Mouse (Mus musculus): Measurements from ENCODE around the gene Ankrd55. TPM values are rescaled to one million over a fixed set of nuclear protein-coding genes. Genes with fewer than 3 reads are reported as not detected.

Gene Ankrd55
- polyA plus RNA-seq, 1 experiment, result 0.74 TPM

DNA sequence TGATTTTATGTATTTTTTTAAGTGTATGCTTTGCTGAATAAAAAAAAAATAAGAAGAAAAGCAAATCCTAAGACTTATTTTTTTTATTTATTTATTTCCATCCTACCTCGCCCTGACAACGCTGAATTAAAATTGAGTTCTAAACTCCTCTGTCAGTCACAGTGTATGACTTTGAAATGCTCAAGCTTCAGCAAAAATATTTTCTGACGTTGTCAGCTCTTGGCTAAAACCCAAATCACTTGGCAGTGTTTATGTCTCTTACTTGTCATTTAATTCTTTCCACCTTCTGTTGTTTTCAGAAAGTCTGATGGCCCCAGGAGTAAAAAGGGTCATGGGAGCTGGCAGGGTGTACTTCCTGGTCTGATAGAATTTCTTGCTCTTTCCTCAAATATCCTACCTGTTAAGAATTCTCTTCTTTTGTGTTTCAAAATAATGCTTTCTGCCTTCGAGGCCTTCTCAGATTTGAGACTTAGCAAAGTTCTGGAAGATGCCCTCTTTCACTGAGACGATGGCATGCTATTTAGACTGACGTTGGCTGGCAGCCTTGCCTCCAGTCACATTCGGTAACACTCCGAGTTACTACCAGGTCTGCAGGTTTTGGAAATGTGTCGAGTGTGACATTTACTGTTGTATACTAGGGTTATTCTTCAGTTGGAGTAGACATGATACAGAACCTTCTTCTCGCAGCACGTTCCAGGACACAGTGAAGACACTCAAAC lies 95.8 kb downstream of the Ankrd55 start:
- DNase-seq (ENCODE audit: low read depth in 1 of 2, low spot score in 2 of 2), result no peak
- Histone ChIP-seq H3K27me3 (ENCODE audit: control insufficient read depth, insufficient read depth, low read length) (no peaks in the 10 kb centered on the region), H3K4me3 (ENCODE audit: extremely low read depth, insufficient read depth, insufficient read length) (no peak overlapping the region), H3K4me1 (ENCODE audit: control insufficient read depth, insufficient read depth, insufficient read length) (peaks cover 11% of the 10 kb centered on the region; the same call in 1 of the 2 replicates), H3K36me3 (ENCODE audit: control insufficient read depth, insufficient read depth, low read length) (no peaks in the 10 kb centered on the region), H3K27ac (ENCODE audit: insufficient read depth, low read length) (no peak overlapping the region)
- TF ChIP-seq POLR2A (IDR thresholded peaks at IDR 0.05; ENCODE audit: low read depth, low read length) (no peak), CTCF (IDR thresholded peaks at IDR 0.05; ENCODE audit: extremely low read depth, insufficient read depth, insufficient read length, insufficient replicate concordance) (no peak)
- 82% methylated on average over 11 of the region's 11 CpGs for WGBS

DNA sequence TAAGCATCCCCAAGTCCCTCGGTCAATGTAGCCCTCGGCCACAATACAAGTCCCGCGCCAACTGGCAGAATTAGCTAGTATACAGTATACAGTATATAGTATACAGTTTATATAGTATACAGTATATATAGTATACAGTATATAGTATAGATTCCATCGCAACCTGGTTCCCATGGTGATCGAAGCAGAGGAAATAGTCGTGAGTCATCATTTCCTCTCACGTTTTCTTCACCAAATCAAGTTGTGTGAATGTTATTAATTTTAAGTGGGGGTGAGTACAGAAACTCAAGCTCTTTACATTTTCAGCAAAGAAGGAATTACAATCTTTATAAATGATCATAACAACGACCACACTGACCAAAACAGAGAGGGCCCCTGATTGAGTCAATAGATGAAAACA lies 96.8 kb downstream of the Ankrd55 start:
- H3K4me1 ChIP-seq (ENCODE audit: control insufficient read depth, insufficient read depth, insufficient read length), result peaks cover 11% of the 10 kb centered on the region; the same call in 1 of the 2 replicates
- H3K4me3 ChIP-seq (ENCODE audit: extremely low read depth, insufficient read depth, insufficient read length), result no peak overlapping the region
- H3K27ac ChIP-seq (ENCODE audit: insufficient read depth, low read length), result no peak overlapping the region
- H3K36me3 ChIP-seq (ENCODE audit: control insufficient read depth, insufficient read depth, low read length), result no peaks in the 10 kb centered on the region
- DNase-seq (ENCODE audit: low read depth in 1 of 2, low spot score in 2 of 2), result no peak
- no peaks in the 10 kb centered on the region for H3K27me3 ChIP-seq (ENCODE audit: control insufficient read depth, insufficient read depth, low read length)
- TF ChIP-seq CTCF (IDR thresholded peaks at IDR 0.05; ENCODE audit: extremely low read depth, insufficient read depth, insufficient read length, insufficient replicate concordance) (no peak), POLR2A (IDR thresholded peaks at IDR 0.05; ENCODE audit: low read depth, low read length) (no peak)
- WGBS, result 71% methylated on average over 9 of the region's 9 CpGs

DNA sequence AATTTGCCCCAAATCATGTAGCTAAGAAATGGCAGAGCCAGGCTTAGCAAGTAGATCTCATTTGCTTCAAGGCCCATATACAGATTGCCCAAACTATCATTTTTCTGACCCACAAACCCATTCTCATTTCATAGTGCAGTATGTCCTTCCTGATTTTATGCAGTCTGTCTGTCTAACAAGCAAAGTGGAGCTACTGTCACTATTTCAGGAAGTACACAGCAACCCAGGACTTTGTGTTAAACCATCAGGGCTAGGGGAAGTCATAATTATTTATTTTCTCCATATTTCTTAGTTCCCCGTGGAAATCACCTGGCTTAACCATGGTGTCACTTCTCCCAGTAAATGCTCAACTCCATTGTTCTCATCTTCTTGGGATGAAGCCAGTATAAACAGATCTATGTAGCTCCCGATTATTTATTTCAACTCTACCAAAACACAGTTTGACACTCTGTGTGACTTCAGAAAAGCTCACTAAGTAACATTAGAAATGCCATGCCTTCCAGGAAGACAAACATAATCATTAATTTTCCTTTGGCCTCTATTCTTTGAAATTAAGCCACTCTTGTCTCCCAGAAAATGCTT lies 98.3 kb downstream of the Ankrd55 start:
- no peak for DNase-seq (ENCODE audit: low read depth in 1 of 2, low spot score in 2 of 2)

DNA sequence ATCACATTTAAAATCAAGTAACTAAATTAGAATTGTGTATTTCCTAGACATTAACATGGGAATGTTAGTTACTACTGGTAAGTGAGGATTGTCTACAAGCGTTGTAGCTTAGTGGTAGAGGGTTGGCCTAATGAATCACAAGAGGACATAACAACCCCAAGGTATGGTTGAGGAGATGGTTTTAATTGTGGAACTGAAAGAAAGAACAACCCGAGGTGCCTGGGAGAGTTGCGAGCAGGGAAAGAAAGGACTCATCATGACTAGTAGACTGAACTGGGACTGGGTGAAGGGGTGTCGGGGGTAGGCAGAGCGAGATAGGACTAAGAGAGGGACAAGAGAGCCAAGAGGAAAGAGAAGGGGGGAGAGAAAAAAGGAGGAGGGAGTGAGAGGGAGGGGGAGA lies 99.0 kb downstream of the Ankrd55 start:
- no peaks in the 10 kb centered on the region for H3K27me3 ChIP-seq (ENCODE audit: control insufficient read depth, insufficient read depth, low read length)
- no peak for TF ChIP-seq CTCF (IDR thresholded peaks at IDR 0.05; ENCODE audit: extremely low read depth, insufficient read depth, insufficient read length, insufficient replicate concordance)
- no peak for TF ChIP-seq POLR2A (IDR thresholded peaks at IDR 0.05; ENCODE audit: low read depth, low read length)
- WGBS, result 80% methylated on average over 5 of the region's 5 CpGs

More for the DNA sequence above, 98.3 kb downstream of the Ankrd55 start:
- Histone ChIP-seq H3K4me1 (ENCODE audit: control insufficient read depth, insufficient read depth, insufficient read length) (peaks cover 11% of the 10 kb centered on the region; the same call in 1 of the 2 replicates), H3K4me3 (ENCODE audit: extremely low read depth, insufficient read depth, insufficient read length) (no peak overlapping the region), H3K27me3 (ENCODE audit: control insufficient read depth, insufficient read depth, low read length) (no peaks in the 10 kb centered on the region), H3K27ac (ENCODE audit: insufficient read depth, low read length) (no peak overlapping the region), H3K36me3 (ENCODE audit: control insufficient read depth, insufficient read depth, low read length) (no peaks in the 10 kb centered on the region)
- 47% methylated on average over 2 of the region's 2 CpGs for WGBS
- TF ChIP-seq CTCF (IDR thresholded peaks at IDR 0.05; ENCODE audit: extremely low read depth, insufficient read depth, insufficient read length, insufficient replicate concordance) (no peak), POLR2A (IDR thresholded peaks at IDR 0.05; ENCODE audit: low read depth, low read length) (no peak)

DNA sequence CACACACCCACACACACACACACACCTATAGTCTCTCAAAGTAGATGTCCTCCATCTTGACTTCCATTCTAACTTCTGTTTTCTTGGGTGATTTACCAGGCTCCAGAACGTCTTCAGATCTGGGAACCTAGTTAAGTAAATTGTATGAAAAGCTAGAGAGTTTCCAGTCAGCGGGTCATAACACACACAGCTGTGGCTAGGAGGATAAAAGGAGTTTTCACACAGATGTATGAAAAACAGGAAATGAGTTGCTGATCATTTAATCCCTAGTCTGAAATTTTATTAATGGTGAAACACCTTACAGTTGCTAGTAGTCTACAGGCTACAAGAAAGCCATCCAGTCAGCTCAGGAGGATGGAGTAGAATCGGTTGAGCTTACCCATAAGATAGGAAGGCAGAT lies 99.9 kb downstream of the Ankrd55 start:
- Histone ChIP-seq H3K36me3 (ENCODE audit: control insufficient read depth, insufficient read depth, low read length) (no peaks in the 10 kb centered on the region), H3K4me3 (ENCODE audit: extremely low read depth, insufficient read depth, insufficient read length) (no peak overlapping the region), H3K27me3 (ENCODE audit: control insufficient read depth, insufficient read depth, low read length) (no peaks in the 10 kb centered on the region), H3K27ac (ENCODE audit: insufficient read depth, low read length) (no peak overlapping the region), H3K4me1 (ENCODE audit: control insufficient read depth, insufficient read depth, insufficient read length) (peaks cover 10% of the 10 kb centered on the region; the same call in 1 of the 2 replicates)
- 47% methylated on average over 3 of the region's 3 CpGs for WGBS
- DNase-seq (ENCODE audit: low read depth in 1 of 2, low spot score in 2 of 2), result no peak
- no peak for TF ChIP-seq CTCF (IDR thresholded peaks at IDR 0.05; ENCODE audit: extremely low read depth, insufficient read depth, insufficient read length, insufficient replicate concordance)
- TF ChIP-seq POLR2A (IDR thresholded peaks at IDR 0.05; ENCODE audit: low read depth, low read length), result no peak

More for the DNA sequence above, 99.0 kb downstream of the Ankrd55 start:
- H3K27ac ChIP-seq (ENCODE audit: insufficient read depth, low read length), result no peak overlapping the region
- H3K4me1 ChIP-seq (ENCODE audit: control insufficient read depth, insufficient read depth, insufficient read length), result peaks cover 11% of the 10 kb centered on the region; the same call in 1 of the 2 replicates
- no peaks in the 10 kb centered on the region for H3K36me3 ChIP-seq (ENCODE audit: control insufficient read depth, insufficient read depth, low read length)
- no peak for DNase-seq (ENCODE audit: low read depth in 1 of 2, low spot score in 2 of 2)
- H3K4me3 ChIP-seq (ENCODE audit: extremely low read depth, insufficient read depth, insufficient read length), result no peak overlapping the region

DNA sequence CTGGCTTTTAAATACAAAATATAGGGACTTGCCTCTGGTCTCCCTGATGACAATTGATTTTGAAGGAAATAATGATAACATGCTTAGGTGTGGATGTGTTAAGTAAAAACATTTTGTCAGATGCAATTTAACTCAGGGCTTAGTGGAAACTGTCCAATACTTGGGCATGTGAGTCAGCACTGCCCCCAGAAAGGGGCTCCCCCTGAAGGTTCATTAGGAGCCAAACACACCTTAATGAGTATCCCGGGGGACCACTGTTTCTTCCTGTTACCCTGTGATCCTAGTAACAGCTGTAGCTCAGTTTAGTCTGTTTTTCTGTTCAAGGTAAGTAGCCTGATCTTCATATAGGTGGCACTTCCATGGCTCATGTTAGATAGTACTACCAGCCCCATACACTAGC lies 102.0 kb downstream of the Ankrd55 start:
- Histone ChIP-seq H3K36me3 (ENCODE audit: control insufficient read depth, insufficient read depth, low read length) (no peaks in the 10 kb centered on the region), H3K27me3 (ENCODE audit: control insufficient read depth, insufficient read depth, low read length) (no peaks in the 10 kb centered on the region), H3K4me1 (ENCODE audit: control insufficient read depth, insufficient read depth, insufficient read length) (peaks cover 10% of the 10 kb centered on the region; the same call in 1 of the 2 replicates), H3K27ac (ENCODE audit: insufficient read depth, low read length) (no peak overlapping the region), H3K4me3 (ENCODE audit: extremely low read depth, insufficient read depth, insufficient read length) (no peak overlapping the region)
- DNase-seq (ENCODE audit: low read depth in 1 of 2, low spot score in 2 of 2), result no peak
- TF ChIP-seq CTCF (IDR thresholded peaks at IDR 0.05; ENCODE audit: extremely low read depth, insufficient read depth, insufficient read length, insufficient replicate concordance) (no peak), POLR2A (IDR thresholded peaks at IDR 0.05; ENCODE audit: low read depth, low read length) (no peak)
- 81% methylated on average over 1 of the region's 1 CpGs for WGBS

DNA sequence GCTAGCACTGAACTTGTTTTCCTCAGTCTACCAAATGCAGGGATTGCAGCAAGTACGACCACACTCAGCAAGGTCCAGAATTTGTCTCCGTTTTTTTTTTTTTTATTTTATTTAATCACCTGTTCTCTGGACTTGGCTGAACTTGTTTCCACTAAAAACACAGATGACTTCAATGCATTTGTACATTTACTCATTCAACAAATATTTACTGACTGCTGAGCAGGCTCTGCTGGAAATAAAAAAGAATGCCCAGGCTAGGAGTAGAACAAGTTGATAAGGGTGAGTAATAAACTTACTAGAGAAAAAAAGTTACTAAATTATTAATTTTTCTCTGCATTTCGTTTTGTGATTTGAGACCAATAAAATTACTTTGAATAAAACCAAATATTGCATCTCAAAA lies 103.1 kb downstream of the Ankrd55 start:
- Histone ChIP-seq H3K4me3 (ENCODE audit: extremely low read depth, insufficient read depth, insufficient read length) (no peak overlapping the region), H3K36me3 (ENCODE audit: control insufficient read depth, insufficient read depth, low read length) (no peaks in the 10 kb centered on the region), H3K27me3 (ENCODE audit: control insufficient read depth, insufficient read depth, low read length) (no peaks in the 10 kb centered on the region), H3K4me1 (ENCODE audit: control insufficient read depth, insufficient read depth, insufficient read length) (peaks cover 11% of the 10 kb centered on the region; the same call in 1 of the 2 replicates), H3K27ac (ENCODE audit: insufficient read depth, low read length) (no peak overlapping the region)
- no peak for DNase-seq (ENCODE audit: low read depth in 1 of 2, low spot score in 2 of 2)
- TF ChIP-seq POLR2A (IDR thresholded peaks at IDR 0.05; ENCODE audit: low read depth, low read length) (no peak), CTCF (IDR thresholded peaks at IDR 0.05; ENCODE audit: extremely low read depth, insufficient read depth, insufficient read length, insufficient replicate concordance) (no peak)
- WGBS, result 85% methylated on average over 3 of the region's 3 CpGs

All from spleen, adult 2 months (tissue).